Mouse (Mus musculus) heart, embryonic 13.5 days (tissue): ENCODE measurements around the gene Raet1d. TPM values are rescaled to one million over a fixed set of nuclear protein-coding genes. Genes with fewer than 3 reads are reported as not detected.
"Not testable (repeated sequence)": the region's sequence is repeated elsewhere in the genome, so short reads cannot be mapped to it uniquely, and the experiment has no call there.

Source experiments
- ATAC-seq: fragments of 200-750 bp; cut with Nextera tagmentation; 2 replicates; pipeline ENCODE4 v1.8.0; 2017; ENCODE audit warnings: moderate TSS enrichment; ENCODE audit not compliant: insufficient number of reproducible peaks, low FRiP score, low TSS enrichment; ENCODE audit errors: extremely low read depth
- H3K27ac ChIP-seq: fragments of 300-500 bp; sonication (generic); replicated peaks from 2 replicates; pipeline ENCODE4 v1.5.1; 2015; ENCODE audit warnings: moderate library complexity, mild to moderate bottlenecking, inconsistent platforms
- H3K27me3 ChIP-seq: fragments of 300-500 bp; sonication (generic); replicated peaks from 2 replicates; pipeline ENCODE4 v1.6.1; 2015; ENCODE audit warnings: mild to moderate bottlenecking, inconsistent platforms
- H3K36me3 ChIP-seq: fragments of 300-500 bp; sonication (generic); 2 replicates; pipeline ENCODE4 v1.6.1; 2015; ENCODE audit warnings: mild to moderate bottlenecking, inconsistent platforms
- H3K4me1 ChIP-seq: fragments of 300-500 bp; sonication (generic); 2 replicates; pipeline ENCODE4 v1.6.1; 2015; ENCODE audit warnings: inconsistent platforms
- H3K4me2 ChIP-seq: fragments of 300-500 bp; sonication (generic); 2 replicates; pipeline ENCODE4 v1.6.1; 2015; ENCODE audit warnings: inconsistent platforms, mild to moderate bottlenecking, moderate library complexity
- H3K4me3 ChIP-seq: fragments of 300-500 bp; sonication (generic); 2 replicates; pipeline ENCODE4 v1.5.1; 2015; ENCODE audit warnings: moderate library complexity, mild to moderate bottlenecking, inconsistent platforms
- H3K9ac ChIP-seq: fragments of 300-500 bp; sonication (generic); 2 replicates; pipeline ENCODE4 v1.6.1; 2015; ENCODE audit warnings: inconsistent platforms, mild to moderate bottlenecking, moderate library complexity
- H3K9me3 ChIP-seq: fragments of 300-500 bp; sonication (generic); 2 replicates; pipeline ENCODE4 v1.6.1; 2016; ENCODE audit warnings: inconsistent platforms
- WGBS: fragments of 180-500 bp; shearing (Covaris S2); methylation state at CpG from one replicate; pipeline ENCODE4 v1.1.7; 2015; ENCODE audit warnings: mixed read lengths; 5-methylcytosine and 5-hydroxymethylcytosine counted together
- polyA plus RNA-seq: library from polyadenylated mRNA; unstranded; fragments of >200 nt; fragmentation: Nextera tagmentation; extraction: Ambion mirVana; gene quantifications from 2 replicates; pipeline ENCODE4 v1.2.1, GENCODE M21; 2015

The Raet1d gene
- polyA plus RNA-seq, 1 experiment from 2014 or later: 9.1 TPM

DNA sequence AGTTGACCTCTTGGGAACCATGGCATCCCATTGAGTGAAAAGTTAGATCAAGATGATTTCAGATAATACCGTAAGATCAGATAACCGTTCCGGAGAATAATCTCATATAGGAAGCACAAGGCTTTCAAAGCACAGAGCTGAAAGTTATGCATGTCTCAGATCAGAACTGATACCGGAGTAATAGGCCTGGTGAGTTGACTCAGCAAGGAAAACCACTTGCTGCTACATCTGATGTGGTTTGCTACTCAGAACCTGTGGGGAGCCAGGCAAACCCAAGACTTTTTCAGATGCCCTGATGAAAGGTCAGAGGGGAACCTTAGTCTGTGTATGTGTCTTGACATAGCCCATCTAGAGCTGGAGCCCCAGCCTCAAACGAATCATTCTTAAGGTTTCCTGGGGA lies 31.3 kb downstream of the Raet1d start:
- H3K9ac ChIP-seq, H3K36me3 ChIP-seq, H3K4me2 ChIP-seq, H3K4me3 ChIP-seq, H3K27me3 ChIP-seq, H3K27ac ChIP-seq, H3K4me1 ChIP-seq, ATAC-seq, H3K9me3 ChIP-seq: not testable (repeated sequence)
- WGBS: 79% methylated on average over 3 of the region's 5 CpGs

DNA sequence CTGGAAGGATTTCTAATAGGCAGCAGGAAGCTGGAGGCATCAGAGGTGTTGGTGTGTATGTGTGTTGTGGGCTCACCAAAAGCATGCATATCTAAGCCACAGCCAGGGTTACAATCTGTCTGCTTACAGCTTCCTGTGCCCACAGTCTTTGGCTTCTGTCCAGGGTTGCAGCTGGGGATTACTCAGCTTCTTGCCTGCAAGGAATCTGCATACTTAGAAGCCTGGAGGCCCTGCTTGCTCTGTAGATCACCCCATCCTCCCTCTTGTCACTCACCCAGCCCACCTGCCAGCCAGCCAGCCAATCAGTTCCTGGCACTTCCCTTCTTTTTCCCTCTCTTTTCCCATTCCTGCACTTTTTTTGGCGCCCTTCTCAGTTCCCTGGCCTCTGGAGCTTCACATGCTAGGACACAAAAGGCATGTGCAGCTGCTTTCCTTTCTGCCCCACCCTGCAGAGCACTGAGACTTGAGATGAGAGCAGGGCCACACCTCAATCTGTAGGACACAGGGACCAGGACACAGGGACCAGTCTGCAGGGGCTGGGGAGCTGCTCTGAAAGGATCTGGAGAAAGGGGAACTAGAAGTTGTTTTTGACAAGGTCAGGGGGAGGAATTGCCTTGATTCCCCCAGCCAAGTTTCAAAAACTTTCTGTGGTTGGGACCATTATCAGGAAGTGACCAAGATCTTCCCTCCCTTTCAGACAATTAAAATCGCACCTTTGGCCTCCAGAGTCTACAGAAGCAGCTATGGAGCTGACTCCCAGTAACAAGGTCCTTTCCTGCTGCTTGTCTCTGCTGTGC lies 32.9 kb downstream of the Raet1d start:
- not testable (repeated sequence) for H3K9ac ChIP-seq, H3K36me3 ChIP-seq, H3K27me3 ChIP-seq, H3K27ac ChIP-seq, ATAC-seq, H3K9me3 ChIP-seq, H3K4me1 ChIP-seq, H3K4me2 ChIP-seq, H3K4me3 ChIP-seq
- no CpG with 5 or more reads among the region's 2 CpGs for WGBS

DNA sequence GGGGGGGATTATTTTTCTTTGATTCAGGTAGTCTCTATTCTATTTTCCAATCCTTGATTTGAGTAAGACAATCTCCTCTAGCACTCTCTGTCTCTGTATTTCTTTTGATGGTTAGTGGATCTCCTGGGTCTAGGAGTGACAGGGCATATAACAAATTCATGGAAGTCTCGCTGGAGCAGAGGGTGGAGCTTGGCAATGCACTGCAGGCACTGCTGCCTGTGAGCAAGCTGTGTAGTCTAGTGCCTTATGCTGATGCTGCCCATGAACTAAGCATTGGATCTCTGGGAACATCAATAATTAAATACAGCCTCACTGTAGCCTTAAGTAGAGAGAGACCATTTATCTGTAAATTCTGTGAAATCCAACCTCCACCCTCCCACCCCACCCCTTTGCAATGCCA lies 36.3 kb downstream of the Raet1d start:
- not testable (repeated sequence) for H3K9me3 ChIP-seq, H3K36me3 ChIP-seq, H3K4me3 ChIP-seq, H3K27ac ChIP-seq, H3K4me2 ChIP-seq, H3K27me3 ChIP-seq, ATAC-seq, H3K4me1 ChIP-seq, H3K9ac ChIP-seq
- 29% methylated on average over 1 of the region's 1 CpGs for WGBS

DNA sequence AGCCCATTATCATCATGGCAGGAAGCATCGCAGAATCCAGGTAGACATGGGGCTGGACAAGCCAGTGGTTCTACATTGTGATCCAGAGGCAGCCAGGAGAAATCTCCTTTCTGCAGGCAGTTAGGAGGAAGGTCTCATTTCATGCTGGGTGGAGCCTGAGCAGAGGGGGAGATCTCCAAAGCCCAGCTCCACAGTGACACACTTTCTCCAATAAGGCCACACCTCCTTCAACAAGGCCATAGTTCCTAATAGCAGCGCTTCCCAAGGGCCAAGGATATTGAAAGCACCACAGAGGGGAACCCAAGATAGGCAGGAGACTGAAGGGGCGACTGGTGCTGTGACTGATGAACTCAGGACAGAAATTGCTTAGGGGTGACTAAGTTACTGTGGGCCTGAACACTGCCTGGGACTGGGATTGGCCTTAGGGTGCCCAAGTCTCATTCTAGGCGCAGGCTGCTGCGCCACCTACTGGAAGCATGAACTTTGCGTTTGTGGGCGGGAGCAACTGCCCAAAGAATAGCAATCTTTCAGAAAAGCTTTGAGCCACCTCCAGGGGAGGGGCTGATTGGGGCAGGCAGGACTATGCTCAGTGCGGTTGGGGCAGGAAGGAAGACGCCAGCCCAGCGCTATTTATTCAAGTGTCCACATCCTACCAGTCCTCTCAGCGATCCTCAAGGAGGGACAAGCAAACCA lies 42.0 kb downstream of the Raet1d start:
- H3K9me3 ChIP-seq, H3K9ac ChIP-seq, H3K36me3 ChIP-seq, H3K4me1 ChIP-seq, H3K4me3 ChIP-seq, H3K27me3 ChIP-seq, H3K27ac ChIP-seq: not testable (repeated sequence)
- peak; percentile 42 for ATAC-seq
- WGBS: 3% methylated on average over 9 of the region's 11 CpGs
- H3K4me2 ChIP-seq: peak overlapping the region; percentile 27; the same call in 1 of the 2 replicates

DNA sequence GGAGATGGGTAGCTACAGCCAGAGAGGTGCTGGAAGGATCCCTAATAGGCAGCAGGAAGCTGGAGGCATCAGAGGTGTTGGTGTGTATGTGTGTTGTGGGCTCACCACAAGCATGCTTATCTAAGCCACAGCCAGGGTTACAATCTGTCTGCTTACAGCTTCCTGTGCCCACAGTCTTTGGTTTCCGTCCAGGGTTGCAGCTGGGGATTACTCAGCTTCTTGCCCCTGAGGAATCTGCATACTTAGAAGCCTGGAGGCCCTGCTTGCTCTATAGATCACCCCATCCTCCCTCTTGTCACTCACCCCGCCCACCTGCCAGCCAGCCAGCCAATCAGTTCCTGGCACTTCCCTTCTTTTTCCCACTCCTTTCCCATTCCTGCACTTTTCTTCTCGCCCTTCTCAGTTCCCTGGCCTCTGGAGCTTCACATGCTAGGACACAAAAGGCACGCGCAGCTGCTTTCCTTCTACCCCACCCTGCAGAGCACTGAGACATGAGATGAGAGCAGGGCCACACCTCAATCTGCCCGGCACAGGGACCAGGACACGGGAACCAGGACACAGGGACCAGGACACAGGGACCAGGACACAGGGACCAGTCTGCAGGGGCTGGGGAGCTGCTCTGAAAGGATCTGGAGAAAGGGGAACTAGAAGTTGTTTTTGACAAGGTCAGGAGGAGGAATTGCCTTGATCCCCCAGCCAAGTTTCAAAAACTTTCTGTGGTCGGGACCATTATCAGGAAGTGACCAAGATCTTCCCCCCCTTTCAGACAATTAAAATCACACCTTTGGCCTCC lies 53.5 kb downstream of the Raet1d start:
- H3K4me2 ChIP-seq, H3K9ac ChIP-seq, H3K4me3 ChIP-seq, H3K27ac ChIP-seq, H3K36me3 ChIP-seq, H3K4me1 ChIP-seq, H3K27me3 ChIP-seq, H3K9me3 ChIP-seq: not testable (repeated sequence)
- peak; percentile 37 for ATAC-seq
- WGBS: 14% methylated on average over 2 of the region's 8 CpGs

Other genes starting within 250 kb of the Raet1d start
- gene E030030I06Rik, start 211.3 kb upstream of the Raet1d start, polyA plus RNA-seq: 12.3 and 16.2 TPM in 2 replicates
- 2.9 and 3.5 TPM in 2 replicates for gene Raet1e, start 202.0 kb upstream of the Raet1d start, polyA plus RNA-seq
- 0.25 and 0.50 TPM in 2 replicates for gene H60b, start 202.0 kb upstream of the Raet1d start, polyA plus RNA-seq